Mouse (Mus musculus) heart, postnatal 0 days (tissue): Measurements from ENCODE around the gene Egfl8.

Experiments used
- CTCF ChIP-seq: IDR thresholded peaks from 2 replicates; pipeline ENCODE4 v1.5.1; 2016; ENCODE audit warnings: antibody characterized with exemption, control low read depth, low read depth
- EP300 ChIP-seq: IDR thresholded peaks from 2 replicates; pipeline ENCODE4 v1.6.1; 2016; ENCODE audit warnings: antibody characterized with exemption, low read depth

- no peak for TF ChIP-seq CTCF
- TF ChIP-seq EP300: no peak
Observed at GRCm38 (mm10) chr17:34585877-34586771, 29.6 kb downstream of the Egfl8 start.
